Mouse (Mus musculus) olfactory bulb, adult 2 months (tissue): Measurements from ENCODE around the gene Cep170b.

Source experiments
- CTCF ChIP-seq: fragments of 200-500 bp; IDR thresholded peaks from 2 replicates; pipeline ENCODE4 v1.5.1; 2012; ENCODE audit warnings: low read depth, mild to moderate bottlenecking, low read length, moderate library complexity; ENCODE audit not compliant: insufficient read depth
- POLR2A ChIP-seq: fragments of 200-500 bp; IDR thresholded peaks from 2 replicates; pipeline ENCODE4 v1.6.1; 2012; ENCODE audit warnings: mild to moderate bottlenecking, low read depth, low read length, moderate library complexity; ENCODE audit not compliant: insufficient read depth

DNA sequence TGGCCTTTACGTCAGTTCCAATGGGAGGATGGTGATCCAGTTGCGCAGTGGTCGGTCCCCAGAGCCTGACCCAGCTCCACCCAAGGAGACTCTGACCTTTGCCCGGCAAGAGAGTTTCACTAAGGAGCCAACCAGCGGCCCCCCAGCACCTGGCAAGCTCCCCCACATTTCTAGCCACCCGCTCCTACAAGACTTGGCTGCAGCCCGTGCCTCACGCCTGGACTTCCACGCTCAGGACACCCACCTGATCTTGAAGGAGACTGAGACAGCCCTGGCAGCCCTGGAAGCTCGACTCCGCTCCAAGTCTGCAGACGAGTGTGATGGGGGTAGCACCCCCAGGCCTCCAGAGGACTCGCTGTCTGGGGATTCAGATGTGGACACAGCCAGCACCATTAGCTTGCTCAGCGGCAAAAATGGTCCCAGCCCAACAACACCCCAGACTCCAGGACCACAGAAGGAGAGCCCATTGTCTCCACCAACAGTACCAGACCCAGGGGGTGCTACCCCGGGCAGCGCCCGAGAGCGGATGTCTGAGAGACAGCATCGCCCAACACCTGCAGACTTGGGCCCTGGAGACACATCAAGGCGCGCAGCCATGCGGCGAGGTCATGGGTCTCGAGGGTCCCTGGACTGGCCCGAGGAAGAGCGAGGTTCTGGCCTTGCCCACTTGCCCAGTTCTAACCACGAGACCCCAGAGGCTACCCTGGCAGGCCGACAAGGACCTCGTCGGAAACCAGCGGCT lies 18.2 kb downstream of the Cep170b start:
- TF ChIP-seq CTCF (no peak), POLR2A (no peak)
